Mouse (Mus musculus): Measurements from ENCODE around the gene Vps53. TPM values are rescaled to one million over a fixed set of nuclear protein-coding genes. Genes with fewer than 3 reads are reported as not detected.
A peak's percentile ranks its signal among the peaks of the same experiment; 100 is the strongest.

Vps53 gene
- polyA plus RNA-seq, 1 experiment from 2014 or later, result 36.9 TPM

GRCm38 (mm10) chr11:76166657-76167056 lies 12.8 kb downstream of the Vps53 start:
- 86% methylated on average over 4 of the region's 4 CpGs for WGBS
- H3K27ac ChIP-seq, result no peak overlapping the region; the same call in 1 of the 2 replicates
- H3K9me3 ChIP-seq, result no peaks in the 10 kb centered on the region
- no peak overlapping the region for H3K9ac ChIP-seq
- peaks cover 9% of the 10 kb centered on the region; the same call in 1 of the 2 replicates for H3K4me1 ChIP-seq
- H3K36me3 ChIP-seq, result 0 out of 2 replicates have a peak, but pooled peaks cover 4% of the 10 kb centered on the region
- H3K27me3 ChIP-seq, result no peaks in the 10 kb centered on the region
- no peak overlapping the region for H3K4me3 ChIP-seq
- ATAC-seq (ENCODE audit: borderline replicate concordance, extremely low read depth, low FRiP score, low TSS enrichment), result peak; percentile 27; the same call in 1 of the 2 replicates
- no peak overlapping the region for H3K4me2 ChIP-seq

GRCm38 (mm10) chr11:76160251-76160650 lies 19.2 kb downstream of the Vps53 start:
- no peak overlapping the region for H3K27ac ChIP-seq
- H3K4me1 ChIP-seq, result 0 out of 2 replicates have a peak, but pooled peaks cover 3% of the 10 kb centered on the region
- no peak overlapping the region for H3K4me2 ChIP-seq
- 33% methylated on average over 6 of the region's 6 CpGs for WGBS
- H3K36me3 ChIP-seq, result 0 out of 2 replicates have a peak, but pooled peaks cover 6% of the 10 kb centered on the region
- no peak; the same call in 1 of the 2 replicates for ATAC-seq (ENCODE audit: borderline replicate concordance, extremely low read depth, low FRiP score, low TSS enrichment)
- H3K9ac ChIP-seq, result no peak overlapping the region
- H3K4me3 ChIP-seq, result no peak overlapping the region
- no peaks in the 10 kb centered on the region for H3K27me3 ChIP-seq
- H3K9me3 ChIP-seq, result no peaks in the 10 kb centered on the region

GRCm38 (mm10) chr11:76158375-76158774 lies 21.1 kb downstream of the Vps53 start:
- no peak for ATAC-seq (ENCODE audit: borderline replicate concordance, extremely low read depth, low FRiP score, low TSS enrichment)
- WGBS, result 77% methylated on average over 2 of the region's 2 CpGs
- Histone ChIP-seq H3K27ac (no peak overlapping the region), H3K36me3 (peaks cover 8% of the 10 kb centered on the region; the same call in 1 of the 2 replicates), H3K4me2 (no peak overlapping the region), H3K9me3 (no peaks in the 10 kb centered on the region), H3K27me3 (no peaks in the 10 kb centered on the region), H3K9ac (no peak overlapping the region), H3K4me1 (0 out of 2 replicates have a peak, but pooled peaks cover 3% of the 10 kb centered on the region), H3K4me3 (no peak overlapping the region)

- H3K27ac ChIP-seq, result no peak overlapping the region
- 84% methylated on average over 2 of the region's 2 CpGs for WGBS
- H3K9me3 ChIP-seq, result no peaks in the 10 kb centered on the region
- H3K4me3 ChIP-seq, result no peak overlapping the region
- H3K27me3 ChIP-seq, result no peaks in the 10 kb centered on the region
- no peak overlapping the region for H3K9ac ChIP-seq
- H3K36me3 ChIP-seq, result peaks cover 8% of the 10 kb centered on the region; the same call in 1 of the 2 replicates
- ATAC-seq (ENCODE audit: borderline replicate concordance, extremely low read depth, low FRiP score, low TSS enrichment), result no peak
- no peaks in the 10 kb centered on the region for H3K4me1 ChIP-seq
- no peak overlapping the region for H3K4me2 ChIP-seq
Observed at GRCm38 (mm10) chr11:76154861-76155260, 24.6 kb downstream of the Vps53 start.

- Histone ChIP-seq H3K27me3 (no peaks in the 10 kb centered on the region), H3K36me3 (peaks cover 8% of the 10 kb centered on the region; the same call in 1 of the 2 replicates), H3K9ac (no peak overlapping the region), H3K27ac (no peak overlapping the region), H3K9me3 (no peaks in the 10 kb centered on the region), H3K4me2 (no peak overlapping the region), H3K4me3 (no peak overlapping the region), H3K4me1 (peaks cover 4% of the 10 kb centered on the region; the same call in 1 of the 2 replicates)
- 93% methylated on average over 2 of the region's 2 CpGs for WGBS
- ATAC-seq (ENCODE audit: borderline replicate concordance, extremely low read depth, low FRiP score, low TSS enrichment), result no peak
Observed at GRCm38 (mm10) chr11:76154200-76154599, 25.2 kb downstream of the Vps53 start.

- Histone ChIP-seq H3K36me3 (peaks cover 5% of the 10 kb centered on the region; the same call in 1 of the 2 replicates), H3K27me3 (no peaks in the 10 kb centered on the region), H3K9me3 (no peaks in the 10 kb centered on the region), H3K4me3 (no peak overlapping the region), H3K9ac (no peak overlapping the region), H3K4me1 (peaks cover 12% of the 10 kb centered on the region), H3K4me2 (no peak overlapping the region), H3K27ac (no peak overlapping the region)
- WGBS, result 76% methylated on average over 5 of the region's 5 CpGs
- no peak for ATAC-seq (ENCODE audit: borderline replicate concordance, extremely low read depth, low FRiP score, low TSS enrichment)
Observed at GRCm38 (mm10) chr11:76153236-76153951, 26.1 kb downstream of the Vps53 start.

- peaks cover 5% of the 10 kb centered on the region; the same call in 1 of the 2 replicates for H3K36me3 ChIP-seq
- H3K9me3 ChIP-seq, result no peaks in the 10 kb centered on the region
- no peak overlapping the region for H3K9ac ChIP-seq
- H3K27ac ChIP-seq, result no peak overlapping the region
- H3K4me2 ChIP-seq, result no peak overlapping the region
- H3K27me3 ChIP-seq, result no peaks in the 10 kb centered on the region
- H3K4me1 ChIP-seq, result peaks cover 27% of the 10 kb centered on the region
- 50% methylated on average over 4 of the region's 4 CpGs for WGBS
- no peak overlapping the region for H3K4me3 ChIP-seq
- ATAC-seq (ENCODE audit: borderline replicate concordance, extremely low read depth, low FRiP score, low TSS enrichment), result no peak
Observed at GRCm38 (mm10) chr11:76150980-76151379, 28.5 kb downstream of the Vps53 start.

- Histone ChIP-seq H3K9ac (no peak overlapping the region), H3K27ac (peak overlapping the region; percentile 76), H3K27me3 (no peaks in the 10 kb centered on the region), H3K4me1 (peaks cover 27% of the 10 kb centered on the region), H3K4me3 (no peak overlapping the region), H3K9me3 (no peaks in the 10 kb centered on the region), H3K36me3 (no peaks in the 10 kb centered on the region), H3K4me2 (peak overlapping the region; percentile 7; the same call in 1 of the 2 replicates)
- 0 out of 2 replicates have a peak, but pooled peaks have one; percentile 46 for ATAC-seq (ENCODE audit: borderline replicate concordance, extremely low read depth, low FRiP score, low TSS enrichment)
- WGBS, result 28% methylated on average over 8 of the region's 8 CpGs
Observed at GRCm38 (mm10) chr11:76148055-76149008, 31.1 kb downstream of the Vps53 start.

GRCm38 (mm10) chr11:76146187-76147010 lies 33.0 kb downstream of the Vps53 start:
- H3K27me3 ChIP-seq, result no peaks in the 10 kb centered on the region
- H3K4me2 ChIP-seq, result no peak overlapping the region
- no peak overlapping the region for H3K4me3 ChIP-seq
- WGBS, result 74% methylated on average over 8 of the region's 8 CpGs
- no peak for ATAC-seq (ENCODE audit: borderline replicate concordance, extremely low read depth, low FRiP score, low TSS enrichment)
- no peak overlapping the region for H3K9ac ChIP-seq
- no peaks in the 10 kb centered on the region for H3K9me3 ChIP-seq
- H3K4me1 ChIP-seq, result peaks cover 27% of the 10 kb centered on the region
- no peak overlapping the region for H3K27ac ChIP-seq
- H3K36me3 ChIP-seq, result no peaks in the 10 kb centered on the region

- no peak for ATAC-seq (ENCODE audit: borderline replicate concordance, extremely low read depth, low FRiP score, low TSS enrichment)
- 97% methylated on average over 1 of the region's 1 CpGs for WGBS
- Histone ChIP-seq H3K9ac (no peak overlapping the region), H3K9me3 (no peaks in the 10 kb centered on the region), H3K36me3 (no peaks in the 10 kb centered on the region), H3K4me2 (no peak overlapping the region), H3K27me3 (no peaks in the 10 kb centered on the region), H3K4me1 (peaks cover 27% of the 10 kb centered on the region), H3K4me3 (no peak overlapping the region), H3K27ac (no peak overlapping the region)
Observed at GRCm38 (mm10) chr11:76145169-76145568, 34.3 kb downstream of the Vps53 start.

- no peak overlapping the region for H3K27ac ChIP-seq
- H3K4me1 ChIP-seq, result peaks cover 25% of the 10 kb centered on the region
- no peak for ATAC-seq (ENCODE audit: borderline replicate concordance, extremely low read depth, low FRiP score, low TSS enrichment)
- H3K27me3 ChIP-seq, result no peaks in the 10 kb centered on the region
- H3K4me2 ChIP-seq, result no peak overlapping the region
- no peak overlapping the region for H3K4me3 ChIP-seq
- no peaks in the 10 kb centered on the region for H3K9me3 ChIP-seq
- no peaks in the 10 kb centered on the region for H3K36me3 ChIP-seq
- WGBS, result 90% methylated on average over 8 of the region's 8 CpGs
- H3K9ac ChIP-seq, result no peak overlapping the region
Observed at GRCm38 (mm10) chr11:76144386-76144785, 35.1 kb downstream of the Vps53 start.

Data from lung, embryonic 15.5 days (tissue).